Mouse (Mus musculus) bone marrow, adult 2 months (tissue): ENCODE data around the gene P2ry4.

Experiments used
- CTCF ChIP-seq: fragments of 200-500 bp; IDR thresholded peaks from 2 replicates; pipeline ENCODE4 v1.5.1; 2011; ENCODE audit warnings: low read length, control low read depth; ENCODE audit not compliant: control insufficient read depth, insufficient read depth
- POLR2A ChIP-seq: fragments of 200-500 bp; IDR thresholded peaks from 2 replicates; pipeline ENCODE4 v1.6.1; 2011; ENCODE audit warnings: low read depth, mild to moderate bottlenecking, control low read depth, low read length, borderline replicate concordance; ENCODE audit not compliant: control insufficient read depth

GRCm38 (mm10) chrX:100625146-100625545 is 30.5 kb upstream of the P2ry4 start:
- TF ChIP-seq POLR2A (no peak), CTCF (no peak)
